Mouse (Mus musculus): Measurements from ENCODE around the gene Snap47. TPM values are rescaled to one million over a fixed set of nuclear protein-coding genes. Genes with fewer than 3 reads are reported as not detected.

Snap47 gene
- 27.6 TPM for polyA plus RNA-seq (2017; shearing (Covaris generic))

GRCm38 (mm10) chr11:59451086-59451485, at the start of gene Snap47:
Snap47 (minus strand) TSS chr11:59451186.

GRCm38 (mm10) chr11:59472326-59472677, 21.3 kb upstream of the Snap47 start, which contains the start of gene Zfp867:
Zfp867 (minus strand) TSS chr11:59472474.

GRCm38 (mm10) chr11:59449741-59450229, 1.2 kb downstream of the Snap47 start, which contains the start of gene Jmjd4:
Jmjd4 (plus strand) TSS chr11:59450045.

GRCm38 (mm10) chr11:59375475-59375874, 75.5 kb downstream of the Snap47 start, which contains the start of gene Prss38:
Prss38 (minus strand) TSS chr11:59375657.

Other genes with a start within 250 kb of the Snap47 start
- gene Mrpl55, start 248.7 kb downstream of the Snap47 start, polyA plus RNA-seq (2017; shearing (Covaris generic)): 29.3 TPM
- 47.7 TPM for gene 2310033P09Rik, start 242.9 kb downstream of the Snap47 start, polyA plus RNA-seq (2017; shearing (Covaris generic))
- gene Arf1, start 222.9 kb downstream of the Snap47 start, polyA plus RNA-seq (2017; shearing (Covaris generic)): 578 TPM
- gene Wnt3a, start 160.4 kb downstream of the Snap47 start, polyA plus RNA-seq (2017; shearing (Covaris generic)): not detected
- gene Wnt9a, start 144.3 kb downstream of the Snap47 start, polyA plus RNA-seq (2017; shearing (Covaris generic)): not detected
- not detected for gene Prss38, start 75.5 kb downstream of the Snap47 start, polyA plus RNA-seq (2017; shearing (Covaris generic))
- gene Jmjd4, start 1.1 kb downstream of the Snap47 start, polyA plus RNA-seq (2017; shearing (Covaris generic)): 8.6 TPM
- 1.6 TPM for gene Zfp867, start 21.3 kb upstream of the Snap47 start, polyA plus RNA-seq (2017; shearing (Covaris generic))
- 18.0 TPM for gene Zkscan17, start 75.6 kb upstream of the Snap47 start, polyA plus RNA-seq (2017; shearing (Covaris generic))
- gene Nlrp3, start 90.4 kb upstream of the Snap47 start, polyA plus RNA-seq (2017; shearing (Covaris generic)): not detected
- gene Olfr222, start 125.0 kb upstream of the Snap47 start, polyA plus RNA-seq (2017; shearing (Covaris generic)): not detected
- not detected for gene Olfr223, start 142.1 kb upstream of the Snap47 start, polyA plus RNA-seq (2017; shearing (Covaris generic))
- 77.0 TPM for gene Mprip, start 210.1 kb upstream of the Snap47 start, polyA plus RNA-seq (2017; shearing (Covaris generic))